Mouse (Mus musculus): Measurements from ENCODE around the gene 1700030J22Rik. TPM values are rescaled to one million over a fixed set of nuclear protein-coding genes. Genes with fewer than 3 reads are reported as not detected.

The 1700030J22Rik gene
- total RNA-seq (2021), result under 1 TPM; 0.31 to 0.45 TPM

DNA sequence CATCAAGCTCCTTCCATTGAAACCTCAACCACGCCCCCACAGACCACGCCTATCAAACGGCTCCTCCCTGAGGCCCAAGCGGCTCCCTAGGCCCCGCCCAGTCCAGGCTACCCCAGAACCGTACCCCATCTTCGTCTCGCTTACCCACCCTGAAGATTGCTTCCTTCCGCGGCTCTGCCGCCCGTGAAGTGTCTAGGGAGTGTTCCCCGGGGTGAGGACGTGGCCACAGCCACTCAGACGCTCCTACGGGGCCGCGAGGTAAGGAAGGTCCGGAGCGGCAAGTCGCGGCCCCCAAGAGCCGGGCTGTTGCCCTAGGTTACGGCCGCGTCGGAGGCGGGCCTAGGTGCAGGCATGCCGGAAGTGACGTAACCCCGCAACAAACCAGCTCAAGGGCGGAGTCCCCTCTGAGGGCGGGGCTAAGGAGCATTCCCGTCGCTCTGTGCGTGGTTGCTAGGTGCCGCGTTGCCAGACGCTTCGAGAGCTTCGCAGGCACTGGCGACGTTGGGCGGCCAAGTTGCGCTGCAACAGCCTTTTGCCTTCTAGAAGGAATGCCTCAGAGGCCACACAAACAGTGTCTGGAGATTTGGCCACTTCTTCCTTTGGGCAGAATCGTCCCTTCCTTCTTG, at the start of gene 1700030J22Rik:
1700030J22Rik (minus strand) TSS at position 329 of the 626 bp plus-strand sequence.
- DNase-seq (ENCODE audit: low spot score), result peak; percentile 97
- intact Hi-C loops (cut with DNase I), result no loop called here

- intact Hi-C loops (cut with DNase I), result no loop called here
- no peak for DNase-seq (ENCODE audit: low spot score)
Observed at GRCm38 (mm10) chr8:117027601-117028000, 48.8 kb upstream of the 1700030J22Rik start.

GRCm38 (mm10) chr8:117022297-117022993, 43.7 kb upstream of the 1700030J22Rik start:
- DNase-seq (ENCODE audit: low spot score), result no peak
- intact Hi-C loops (cut with DNase I), result no loop called here

DNA sequence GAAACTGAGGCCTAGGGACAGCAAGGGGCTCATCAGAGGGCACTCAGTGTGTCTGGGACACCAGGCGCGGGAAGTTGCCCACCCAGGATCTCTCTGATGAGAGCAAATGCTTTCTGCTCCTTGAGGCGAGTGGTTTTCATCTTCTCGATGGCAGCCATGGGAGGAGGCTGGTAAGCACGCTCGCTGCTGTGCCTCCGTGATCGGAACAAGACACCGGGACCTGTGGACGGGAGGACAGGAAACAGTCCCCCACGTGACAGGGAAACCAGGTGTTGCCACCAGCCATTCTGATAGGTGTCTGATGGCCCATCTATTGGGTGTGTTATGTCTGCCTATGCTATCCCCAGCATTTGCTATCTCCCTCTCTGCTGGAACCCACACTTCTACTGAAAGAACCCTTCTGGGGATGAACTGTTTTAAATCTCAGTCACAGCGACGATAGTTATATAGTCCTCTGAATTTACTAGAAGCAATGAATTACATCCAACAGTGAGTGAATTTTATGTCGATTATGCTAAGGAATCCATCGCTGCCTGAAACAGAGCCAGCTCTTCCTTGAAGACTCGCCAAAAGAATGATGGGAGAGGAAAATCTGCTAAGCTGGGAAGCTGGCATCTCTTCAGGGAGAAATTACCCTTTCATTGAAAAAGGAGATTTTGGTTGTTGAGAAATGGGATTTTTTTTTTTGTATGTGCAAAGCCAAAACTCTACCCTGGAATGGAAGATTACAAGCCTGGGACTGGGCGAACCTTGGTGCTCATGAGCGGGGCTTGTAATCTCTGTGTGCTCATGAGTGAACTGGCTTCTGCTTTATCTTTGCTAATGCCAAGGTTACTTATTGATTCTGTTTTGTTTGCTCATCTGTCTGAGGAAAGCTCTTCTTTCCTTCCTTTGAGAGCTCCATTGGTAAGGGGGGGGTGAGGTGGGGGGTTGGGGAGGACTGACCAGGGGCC, 40.8 kb upstream of the 1700030J22Rik start:
- DNase-seq (ENCODE audit: low spot score), result no peak
- intact Hi-C loops (cut with DNase I), result no loop called here

DNA sequence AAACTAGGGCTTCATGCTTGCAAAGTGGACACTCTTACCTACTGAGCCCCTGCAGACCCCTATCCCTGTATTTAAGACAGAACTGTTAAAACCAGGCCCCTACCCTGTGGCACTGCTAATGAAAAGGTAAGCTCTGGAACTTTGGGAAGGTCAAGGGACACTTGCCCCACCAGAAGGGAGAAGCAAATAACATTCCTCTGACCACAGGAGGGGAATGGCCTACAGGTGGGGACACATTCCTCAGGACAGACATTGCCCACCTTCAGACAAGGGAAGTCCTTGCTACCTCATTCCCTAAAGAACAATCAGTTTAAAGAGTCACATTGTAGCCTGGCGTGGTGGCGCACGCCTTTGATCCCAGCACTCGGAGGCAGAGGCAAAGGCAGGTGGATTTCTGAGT, 39.1 kb upstream of the 1700030J22Rik start:
- DNase-seq (ENCODE audit: low spot score), result no peak
- intact Hi-C loops (cut with DNase I), result no loop called here

GRCm38 (mm10) chr8:117017006-117017405, 38.2 kb upstream of the 1700030J22Rik start:
- DNase-seq (ENCODE audit: low spot score), result no peak
- intact Hi-C loops (cut with DNase I), result no loop called here

DNA sequence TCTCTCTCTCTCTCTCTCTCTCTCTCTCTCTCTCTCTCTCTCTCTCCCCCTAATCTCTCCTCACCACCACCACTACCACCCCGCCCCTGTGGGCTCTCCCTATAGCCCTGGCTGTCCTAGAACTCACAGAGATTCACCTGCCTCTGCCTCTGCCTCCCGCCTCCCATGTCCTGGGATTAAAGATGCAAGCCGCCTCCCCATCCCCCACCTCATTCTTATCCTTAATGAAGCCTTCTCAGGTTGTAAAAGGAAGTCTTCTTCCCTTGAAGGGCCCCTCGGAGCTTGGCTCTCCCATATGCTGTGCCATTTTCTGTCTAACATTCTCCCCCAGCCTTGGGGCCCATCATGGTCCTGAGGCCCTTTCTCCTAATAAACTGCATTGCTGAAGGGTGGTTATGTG, 36.9 kb upstream of the 1700030J22Rik start:
- intact Hi-C loops (cut with DNase I), result no loop called here

DNA sequence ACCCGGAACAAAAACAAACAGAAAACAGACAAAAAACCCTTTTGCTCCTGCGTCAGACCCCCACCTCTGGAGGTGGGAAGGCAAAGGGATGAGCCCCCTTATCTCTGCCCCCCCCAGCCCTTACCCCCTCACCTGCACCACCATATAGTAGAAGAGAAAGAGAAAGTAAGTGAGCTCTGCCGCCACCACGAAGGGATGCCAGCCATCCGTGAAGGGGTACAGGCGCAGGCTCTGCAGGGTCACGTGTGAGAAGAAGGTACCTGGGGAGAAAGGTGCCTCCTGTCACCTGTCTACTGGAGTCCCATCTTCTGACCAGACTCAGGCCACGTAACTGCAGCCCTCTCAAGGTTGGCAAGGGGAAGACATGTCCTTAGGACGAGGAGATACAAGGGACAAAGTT, 32.6 kb upstream of the 1700030J22Rik start:
- DNase-seq (ENCODE audit: low spot score), result no peak
- intact Hi-C loops (cut with DNase I), result no loop called here

More for the DNA sequence above, 36.9 kb upstream of the 1700030J22Rik start:
- DNase-seq (ENCODE audit: low spot score), result no peak

DNA sequence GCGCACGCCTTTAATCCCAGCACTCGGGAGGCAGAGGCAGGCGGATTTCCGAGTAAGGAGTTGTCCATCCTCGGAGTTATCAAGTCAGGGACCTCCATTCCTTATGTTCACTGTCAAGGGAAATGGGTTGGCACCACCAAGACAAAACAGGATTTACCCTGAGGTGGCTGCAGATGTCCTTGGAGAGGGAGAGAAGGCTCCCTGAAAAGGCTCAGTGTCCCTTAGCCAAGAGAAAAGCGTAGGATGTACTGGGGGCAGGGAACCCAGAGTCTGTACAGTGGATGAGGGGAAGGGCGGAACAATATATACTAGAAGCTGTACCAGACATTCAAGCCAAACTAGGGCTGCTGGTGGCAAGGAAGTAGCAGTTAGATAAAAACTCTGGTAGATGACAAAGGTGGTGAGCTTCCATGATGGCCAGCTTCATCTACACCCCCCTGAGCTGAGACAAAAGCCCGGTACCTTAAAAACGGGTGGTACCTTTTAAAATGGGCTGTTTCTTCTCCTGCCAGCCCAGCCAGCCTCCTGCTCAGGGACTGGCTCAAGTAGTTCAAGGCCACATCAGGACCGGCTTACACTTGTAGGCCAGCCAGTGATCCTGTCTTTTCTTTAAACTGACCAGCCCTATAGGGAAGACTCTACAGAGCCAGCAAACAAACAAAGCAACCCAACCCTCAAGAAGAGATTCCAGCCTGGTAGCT, 15.4 kb upstream of the 1700030J22Rik start:
- intact Hi-C loops (cut with DNase I), result no loop called here
- DNase-seq (ENCODE audit: low spot score), result no peak

DNA sequence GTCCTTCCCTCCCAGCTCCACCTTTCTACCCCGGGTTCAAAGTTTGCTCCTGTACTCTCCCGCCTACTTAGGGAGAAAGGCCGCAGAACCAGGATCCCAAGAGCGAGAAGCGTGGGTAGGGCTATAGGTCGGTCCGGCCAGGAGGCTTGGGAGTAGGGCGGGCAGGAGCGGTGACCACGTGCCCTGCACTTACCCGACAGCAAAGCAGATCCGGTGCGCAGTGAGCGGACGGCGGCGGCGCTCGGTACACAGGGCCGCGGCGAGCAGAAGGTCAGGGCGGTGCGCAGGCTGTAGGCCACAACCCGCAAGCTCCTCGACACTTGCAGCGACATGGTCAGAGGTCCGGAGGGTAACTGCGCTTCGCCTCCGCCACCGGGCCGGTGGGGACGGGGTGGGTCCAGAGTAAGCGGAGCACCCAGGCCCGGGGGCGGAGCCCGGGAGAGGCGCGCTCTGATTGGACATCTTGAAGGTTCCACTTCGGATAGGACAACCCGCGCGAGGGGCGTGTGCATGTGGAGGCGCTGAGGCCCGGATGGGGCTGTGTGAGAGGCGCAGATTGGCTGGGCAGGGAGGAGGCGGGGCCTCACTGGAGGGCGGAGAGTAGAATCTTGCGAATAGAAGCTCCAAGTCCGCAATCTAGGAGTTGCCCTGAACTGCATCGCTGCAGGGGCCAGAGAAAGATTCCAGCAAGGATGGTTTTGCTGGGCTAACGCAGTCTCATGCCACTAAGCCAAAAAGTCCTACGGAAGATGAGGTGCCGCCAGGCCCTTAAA, 14.5 kb upstream of the 1700030J22Rik start, which contains the start of gene Gcsh:
Gcsh (minus strand) TSS at position 443 of the 773 bp plus-strand sequence.
- peak; percentile 99 for DNase-seq (ENCODE audit: low spot score)
- intact Hi-C loops (cut with DNase I), result no loop called here

DNA sequence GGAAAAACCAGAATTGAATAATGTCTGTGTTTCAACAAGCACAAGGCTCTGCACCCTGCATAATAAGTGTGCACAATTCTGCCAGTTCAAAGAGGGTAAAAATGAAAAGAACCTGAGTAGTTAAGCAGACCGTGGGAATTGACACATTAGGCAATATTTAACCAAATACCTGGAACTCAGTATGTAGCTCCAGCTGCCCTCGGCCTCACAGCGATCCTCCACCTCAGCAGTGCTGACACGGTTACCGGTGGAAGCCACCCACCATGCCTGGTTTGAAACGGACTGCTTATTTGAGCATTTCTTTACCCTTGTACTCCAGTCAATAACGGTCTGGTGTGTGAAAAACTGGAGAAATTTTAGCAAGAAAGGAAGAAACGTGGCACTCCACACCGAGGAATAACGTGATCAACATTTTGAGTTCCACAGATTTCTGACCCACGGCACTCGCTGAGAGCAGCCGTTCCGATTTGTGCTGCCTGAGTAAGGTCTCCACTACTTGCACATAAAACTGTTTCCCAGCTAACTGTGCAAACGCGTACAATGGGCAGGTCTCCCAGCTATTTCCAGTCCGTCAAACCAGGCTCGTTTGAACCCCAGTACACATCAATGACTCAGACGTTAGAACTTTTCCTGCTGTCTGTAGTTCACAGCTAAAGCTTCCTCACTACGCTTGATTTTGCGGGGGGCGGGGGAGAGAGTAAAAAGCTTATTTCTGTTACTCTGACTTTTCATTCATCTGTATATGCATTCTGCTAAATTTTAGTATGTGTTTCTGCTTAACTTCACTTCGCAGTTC, 13.6 kb upstream of the 1700030J22Rik start:
- DNase-seq (ENCODE audit: low spot score), result no peak

GRCm38 (mm10) chr8:116991241-116991640, 12.5 kb upstream of the 1700030J22Rik start:
- intact Hi-C loops (cut with DNase I), result no loop called here
- no peak for DNase-seq (ENCODE audit: low spot score)

More for the DNA sequence above, 13.6 kb upstream of the 1700030J22Rik start:
- intact Hi-C loops (cut with DNase I), result no loop called here

DNA sequence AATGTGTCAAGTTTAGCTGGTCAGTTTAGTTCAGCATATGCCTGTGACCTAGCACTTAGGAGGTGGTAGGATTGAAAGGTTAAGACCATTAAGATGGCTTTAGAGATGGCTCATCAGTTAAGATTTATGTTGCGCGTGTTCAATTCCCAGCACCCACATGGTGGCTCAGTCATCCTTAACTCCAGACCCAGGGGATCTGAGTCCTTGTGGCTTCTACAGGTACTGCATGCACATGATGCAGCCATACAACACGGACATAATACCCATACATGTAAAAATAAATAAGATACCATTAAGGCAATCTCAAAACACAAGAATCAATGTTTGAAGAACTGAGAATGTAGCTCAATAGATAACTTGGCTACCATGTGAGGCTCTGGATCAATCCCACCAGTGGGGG, 11.1 kb upstream of the 1700030J22Rik start:
- intact Hi-C loops (cut with DNase I), result no loop called here
- no peak for DNase-seq (ENCODE audit: low spot score)

GRCm38 (mm10) chr8:116980117-116980516, 1.4 kb upstream of the 1700030J22Rik start:
- intact Hi-C loops (cut with DNase I), result loop anchor here (1.0 to 5.0 kb wide), 2 partner anchors 37 to 113 kb away; partner anchors contain the start of gene Atmin
- DNase-seq (ENCODE audit: low spot score), result no peak

GRCm38 (mm10) chr8:116978052-116978451, 707 bp downstream of the 1700030J22Rik start:
- DNase-seq (ENCODE audit: low spot score), result no peak
- intact Hi-C loops (cut with DNase I), result no loop called here

DNA sequence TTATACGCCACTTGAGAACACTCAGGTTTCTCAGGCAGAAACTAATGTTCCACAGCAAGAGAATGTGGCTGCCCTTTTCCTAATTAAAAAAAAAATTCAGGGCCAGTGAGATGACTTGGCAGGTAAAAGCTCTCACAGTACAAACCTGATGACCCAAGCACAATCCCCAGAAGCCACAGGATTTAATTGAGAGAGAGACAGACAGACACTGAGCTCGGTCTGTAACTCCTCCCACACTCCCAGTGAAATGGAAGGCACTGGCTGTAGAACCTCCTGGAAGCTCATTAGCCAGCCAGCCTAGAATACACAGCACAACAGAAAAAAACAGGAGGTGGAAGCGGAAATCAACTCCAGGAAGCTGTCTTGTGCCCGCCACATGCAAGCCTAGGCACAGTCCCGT, 3.2 kb downstream of the 1700030J22Rik start:
- no peak for DNase-seq (ENCODE audit: low spot score)
- intact Hi-C loops (cut with DNase I), result no loop called here

GRCm38 (mm10) chr8:116975066-116975465, 3.7 kb downstream of the 1700030J22Rik start:
- intact Hi-C loops (cut with DNase I), result no loop called here
- no peak for DNase-seq (ENCODE audit: low spot score)

DNA sequence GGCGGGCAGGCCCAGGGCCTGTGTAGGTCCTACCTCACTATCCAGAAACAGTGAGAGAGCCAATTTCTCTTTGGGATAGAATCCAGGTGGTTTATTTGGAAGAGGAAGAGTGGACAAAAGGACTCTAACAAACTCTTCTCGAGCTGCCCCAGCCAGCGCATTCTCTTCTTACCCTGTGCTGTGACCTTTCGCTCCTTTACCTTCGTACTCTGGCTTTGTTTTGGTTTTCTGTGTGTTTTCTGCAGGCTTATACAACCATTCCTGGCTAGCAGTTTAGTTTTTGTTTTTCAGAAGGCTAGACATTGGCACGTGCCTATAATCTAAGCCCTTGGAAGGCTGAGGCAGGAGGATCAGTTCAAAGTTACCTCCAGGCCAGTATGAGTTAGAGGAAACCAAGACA, 9.2 kb downstream of the 1700030J22Rik start:
- intact Hi-C loops (cut with DNase I), result no loop called here

More for the DNA sequence above, 9.2 kb downstream of the 1700030J22Rik start:
- DNase-seq (ENCODE audit: low spot score), result no peak
